Mouse (Mus musculus): ENCODE data around the gene Lmbr1. TPM values are rescaled to one million over a fixed set of nuclear protein-coding genes. Genes with fewer than 3 reads are reported as not detected.

Lmbr1 gene
- polyA plus RNA-seq, 1 experiment from 2014 or later = 46.2 TPM

- H3K9me3 ChIP-seq (ENCODE audit: control insufficient read depth, low read length) = no peaks in the 10 kb centered on the region
Measured at GRCm38 (mm10) chr5:29382776-29383175, 4.6 kb upstream of the Lmbr1 start.

GRCm38 (mm10) chr5:29380091-29380490, 1.9 kb upstream of the Lmbr1 start:
- Histone ChIP-seq H3K36me3 (ENCODE audit: control insufficient read depth, insufficient read depth, low read length) (no peaks in the 10 kb centered on the region), H3K9ac (replicated peaks; ENCODE audit: low read depth, low read length) (no peak overlapping the region), H3K27ac (ENCODE audit: low read depth, low read length) (no peak overlapping the region), H3K4me1 (ENCODE audit: control insufficient read depth, insufficient read depth, low read length) (peaks cover 8% of the 10 kb centered on the region; the same call in 1 of the 2 replicates), H3K4me3 (ENCODE audit: low read depth, low read length) (no peak overlapping the region), H3K4me2 (ENCODE audit: low read depth, low read length) (no peak overlapping the region), H3K27me3 (ENCODE audit: control insufficient read depth, insufficient read depth, low read length) (no peaks in the 10 kb centered on the region), H3K9me3 (ENCODE audit: control insufficient read depth, low read length) (no peaks in the 10 kb centered on the region)
- no peak for ATAC-seq (ENCODE audit: low read depth)
- 61% methylated on average over 2 of the region's 2 CpGs for WGBS

More at GRCm38 (mm10) chr5:29382776-29383175, 4.6 kb upstream of the Lmbr1 start:
- 74% methylated on average over 1 of the region's 1 CpGs for WGBS
- Histone ChIP-seq H3K4me2 (ENCODE audit: low read depth, low read length) (no peak overlapping the region), H3K4me3 (ENCODE audit: low read depth, low read length) (no peak overlapping the region), H3K9ac (replicated peaks; ENCODE audit: low read depth, low read length) (no peak overlapping the region), H3K4me1 (ENCODE audit: control insufficient read depth, insufficient read depth, low read length) (peaks cover 6% of the 10 kb centered on the region; the same call in 1 of the 2 replicates), H3K27ac (ENCODE audit: low read depth, low read length) (no peak overlapping the region), H3K27me3 (ENCODE audit: control insufficient read depth, insufficient read depth, low read length) (no peaks in the 10 kb centered on the region), H3K36me3 (ENCODE audit: control insufficient read depth, insufficient read depth, low read length) (no peaks in the 10 kb centered on the region)
- ATAC-seq (ENCODE audit: low read depth) = no peak

DNA sequence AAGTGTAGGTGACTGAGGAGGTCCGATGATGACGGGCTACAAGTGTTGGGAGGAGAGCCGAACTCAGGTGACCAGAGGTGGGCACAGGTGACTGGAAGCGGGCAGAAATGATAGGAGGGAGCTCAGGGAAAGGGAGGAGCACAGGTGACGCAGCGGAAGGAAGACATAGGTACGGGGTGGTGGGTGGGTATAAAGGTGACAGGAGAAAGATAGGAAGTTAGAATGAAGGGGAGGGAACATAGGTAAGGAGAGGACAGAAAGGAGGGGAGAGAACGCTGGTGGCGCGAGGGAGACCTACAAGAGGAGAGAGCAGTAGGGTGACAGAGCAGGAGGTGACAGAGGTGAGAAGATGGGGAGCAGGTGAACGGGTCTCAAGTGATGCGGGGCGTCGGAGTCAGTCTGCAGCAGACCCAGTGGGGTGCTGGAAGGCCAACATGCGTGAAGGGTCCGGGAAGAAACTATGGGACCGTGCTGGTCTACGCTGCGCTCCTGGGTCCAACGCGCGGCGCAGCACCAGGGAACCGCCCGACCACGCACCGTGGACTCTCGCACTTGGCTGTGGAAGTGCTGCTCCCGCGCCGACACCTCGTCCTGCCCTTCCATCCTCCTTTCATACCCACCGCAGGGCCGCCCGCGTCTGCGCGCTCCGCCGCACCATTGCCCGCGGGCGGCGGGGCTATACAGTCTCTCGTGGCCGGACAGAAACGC, 446 bp downstream of the Lmbr1 start:
- no peaks in the 10 kb centered on the region for H3K9me3 ChIP-seq (ENCODE audit: control insufficient read depth, low read length)
- H3K27ac ChIP-seq (ENCODE audit: low read depth, low read length) = peak overlapping the region; percentile 87
- H3K4me2 ChIP-seq (ENCODE audit: low read depth, low read length) = peak overlapping the region; percentile 84
- 1% methylated on average over 47 of the region's 47 CpGs for WGBS
- H3K9ac ChIP-seq (replicated peaks; ENCODE audit: low read depth, low read length) = peak overlapping the region; percentile 81
- H3K4me3 ChIP-seq (ENCODE audit: low read depth, low read length) = peak overlapping the region; percentile 93
- peaks cover 8% of the 10 kb centered on the region; the same call in 1 of the 2 replicates for H3K4me1 ChIP-seq (ENCODE audit: control insufficient read depth, insufficient read depth, low read length)
- ATAC-seq (ENCODE audit: low read depth) = peak; percentile 90
- no peaks in the 10 kb centered on the region for H3K36me3 ChIP-seq (ENCODE audit: control insufficient read depth, insufficient read depth, low read length)
- no peaks in the 10 kb centered on the region for H3K27me3 ChIP-seq (ENCODE audit: control insufficient read depth, insufficient read depth, low read length)

DNA sequence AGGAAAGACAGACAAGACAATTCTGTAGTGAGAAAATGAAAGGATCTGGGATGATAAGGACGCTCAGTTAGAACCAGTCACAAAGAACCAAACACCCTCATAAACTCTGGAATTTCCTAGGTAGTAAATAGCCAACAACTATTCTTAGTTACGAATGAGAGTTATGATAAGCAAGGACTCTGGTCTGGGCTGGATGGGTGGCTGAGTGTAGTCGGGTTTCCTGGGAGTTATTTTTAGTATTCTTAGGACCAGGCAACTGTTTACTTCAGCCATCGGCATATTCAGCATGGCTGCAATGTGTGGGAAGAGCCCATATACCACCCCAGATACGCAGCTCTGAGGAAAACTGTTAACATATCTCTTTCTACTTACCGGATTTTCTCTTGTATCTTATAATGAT, 14.7 kb downstream of the Lmbr1 start:
- H3K4me3 ChIP-seq (ENCODE audit: low read depth, low read length) = no peak overlapping the region
- H3K4me1 ChIP-seq (ENCODE audit: control insufficient read depth, insufficient read depth, low read length) = no peaks in the 10 kb centered on the region
- WGBS = 88% methylated on average over 6 of the region's 6 CpGs
- H3K9me3 ChIP-seq (ENCODE audit: control insufficient read depth, low read length) = no peaks in the 10 kb centered on the region
- no peak overlapping the region for H3K9ac ChIP-seq (replicated peaks; ENCODE audit: low read depth, low read length)
- ATAC-seq (ENCODE audit: low read depth) = no peak
- H3K36me3 ChIP-seq (ENCODE audit: control insufficient read depth, insufficient read depth, low read length) = peaks cover 14% of the 10 kb centered on the region
- no peaks in the 10 kb centered on the region for H3K27me3 ChIP-seq (ENCODE audit: control insufficient read depth, insufficient read depth, low read length)
- H3K4me2 ChIP-seq (ENCODE audit: low read depth, low read length) = no peak overlapping the region
- no peak overlapping the region for H3K27ac ChIP-seq (ENCODE audit: low read depth, low read length)

GRCm38 (mm10) chr5:29335836-29336235, 42.4 kb downstream of the Lmbr1 start:
- Histone ChIP-seq H3K9ac (replicated peaks; ENCODE audit: low read depth, low read length) (no peak overlapping the region), H3K4me3 (ENCODE audit: low read depth, low read length) (no peak overlapping the region), H3K4me1 (ENCODE audit: control insufficient read depth, insufficient read depth, low read length) (no peaks in the 10 kb centered on the region), H3K9me3 (ENCODE audit: control insufficient read depth, low read length) (no peaks in the 10 kb centered on the region), H3K27ac (ENCODE audit: low read depth, low read length) (no peak overlapping the region), H3K4me2 (ENCODE audit: low read depth, low read length) (no peak overlapping the region), H3K27me3 (ENCODE audit: control insufficient read depth, insufficient read depth, low read length) (no peaks in the 10 kb centered on the region), H3K36me3 (ENCODE audit: control insufficient read depth, insufficient read depth, low read length) (no peaks in the 10 kb centered on the region)
- WGBS = 64% methylated on average over 5 of the region's 5 CpGs
- no peak for ATAC-seq (ENCODE audit: low read depth)

DNA sequence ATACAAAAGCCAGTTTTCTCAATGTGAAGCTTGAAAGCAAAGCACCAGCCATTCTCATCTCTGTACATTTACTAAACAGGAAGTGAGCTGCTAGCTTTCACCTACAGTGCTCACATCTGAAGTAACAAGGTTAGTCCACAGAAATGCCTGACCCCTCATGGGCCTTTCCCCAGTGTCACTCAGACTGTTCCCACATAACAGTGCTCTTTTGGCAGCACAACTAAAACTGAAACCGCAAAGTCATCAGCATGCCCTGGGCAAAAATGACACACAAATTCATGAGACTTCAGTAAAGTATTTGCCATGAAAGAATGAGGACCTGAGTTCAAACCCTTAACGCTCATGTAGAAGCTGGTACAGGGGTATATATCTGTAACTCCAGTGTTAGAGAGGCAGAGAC, 55.7 kb downstream of the Lmbr1 start:
- H3K9me3 ChIP-seq (ENCODE audit: control insufficient read depth, low read length) = no peaks in the 10 kb centered on the region
- no peaks in the 10 kb centered on the region for H3K36me3 ChIP-seq (ENCODE audit: control insufficient read depth, insufficient read depth, low read length)
- no peak overlapping the region for H3K9ac ChIP-seq (replicated peaks; ENCODE audit: low read depth, low read length)
- H3K27me3 ChIP-seq (ENCODE audit: control insufficient read depth, insufficient read depth, low read length) = no peaks in the 10 kb centered on the region
- H3K27ac ChIP-seq (ENCODE audit: low read depth, low read length) = no peak overlapping the region
- no peak overlapping the region for H3K4me3 ChIP-seq (ENCODE audit: low read depth, low read length)
- 94% methylated on average over 2 of the region's 2 CpGs for WGBS
- ATAC-seq (ENCODE audit: low read depth) = no peak
- no peak overlapping the region for H3K4me2 ChIP-seq (ENCODE audit: low read depth, low read length)
- H3K4me1 ChIP-seq (ENCODE audit: control insufficient read depth, insufficient read depth, low read length) = no peaks in the 10 kb centered on the region

GRCm38 (mm10) chr5:29309191-29309590, 69.0 kb downstream of the Lmbr1 start:
- Histone ChIP-seq H3K36me3 (ENCODE audit: control insufficient read depth, insufficient read depth, low read length) (no peaks in the 10 kb centered on the region), H3K27me3 (ENCODE audit: control insufficient read depth, insufficient read depth, low read length) (no peaks in the 10 kb centered on the region), H3K27ac (ENCODE audit: low read depth, low read length) (no peak overlapping the region), H3K9ac (replicated peaks; ENCODE audit: low read depth, low read length) (no peak overlapping the region), H3K9me3 (ENCODE audit: control insufficient read depth, low read length) (no peaks in the 10 kb centered on the region), H3K4me3 (ENCODE audit: low read depth, low read length) (no peak overlapping the region), H3K4me1 (ENCODE audit: control insufficient read depth, insufficient read depth, low read length) (no peaks in the 10 kb centered on the region), H3K4me2 (ENCODE audit: low read depth, low read length) (no peak overlapping the region)
- 90% methylated on average over 3 of the region's 3 CpGs for WGBS
- ATAC-seq (ENCODE audit: low read depth) = no peak

- H3K9ac ChIP-seq (replicated peaks; ENCODE audit: low read depth, low read length) = no peak overlapping the region
- H3K4me1 ChIP-seq (ENCODE audit: control insufficient read depth, insufficient read depth, low read length) = no peaks in the 10 kb centered on the region
- no peaks in the 10 kb centered on the region for H3K36me3 ChIP-seq (ENCODE audit: control insufficient read depth, insufficient read depth, low read length)
- no peak overlapping the region for H3K4me3 ChIP-seq (ENCODE audit: low read depth, low read length)
- 17% methylated on average over 2 of the region's 2 CpGs for WGBS
- ATAC-seq (ENCODE audit: low read depth) = peak; percentile 76
- H3K27ac ChIP-seq (ENCODE audit: low read depth, low read length) = no peak overlapping the region
- no peaks in the 10 kb centered on the region for H3K27me3 ChIP-seq (ENCODE audit: control insufficient read depth, insufficient read depth, low read length)
- no peak overlapping the region for H3K4me2 ChIP-seq (ENCODE audit: low read depth, low read length)
- H3K9me3 ChIP-seq (ENCODE audit: control insufficient read depth, low read length) = no peaks in the 10 kb centered on the region
Measured at GRCm38 (mm10) chr5:29293194-29293593, 85.0 kb downstream of the Lmbr1 start.

GRCm38 (mm10) chr5:29290110-29290509, 88.1 kb downstream of the Lmbr1 start:
- Histone ChIP-seq H3K27me3 (ENCODE audit: control insufficient read depth, insufficient read depth, low read length) (no peaks in the 10 kb centered on the region), H3K4me2 (ENCODE audit: low read depth, low read length) (no peak overlapping the region), H3K9me3 (ENCODE audit: control insufficient read depth, low read length) (no peaks in the 10 kb centered on the region), H3K9ac (replicated peaks; ENCODE audit: low read depth, low read length) (no peak overlapping the region), H3K36me3 (ENCODE audit: control insufficient read depth, insufficient read depth, low read length) (no peaks in the 10 kb centered on the region), H3K4me3 (ENCODE audit: low read depth, low read length) (no peak overlapping the region), H3K27ac (ENCODE audit: low read depth, low read length) (no peak overlapping the region), H3K4me1 (ENCODE audit: control insufficient read depth, insufficient read depth, low read length) (no peaks in the 10 kb centered on the region)
- ATAC-seq (ENCODE audit: low read depth) = no peak
- 95% methylated on average over 3 of the region's 3 CpGs for WGBS

Data from neural tube, embryonic 14.5 days (tissue).